Comparison of ENCODE assay signal across 13 mouse cellular contexts in genomic region chr3:14950031-14950430, GRCm38 (mm10).
DNase-seq lines count a peak whose midpoint lies in the region; ATAC-seq lines count a peak whose summit lies in the region.
"Had no signal": no experiment of that assay in that cellular context is flagged by ENCODE, and none has a peak within 500 bp of the region (broad histone marks: within the 10 kb centered on the region; RNA-seq: fewer than 3 reads in every experiment).

No protein-coding gene starts in this region.

- peak; percentile 85 for ATAC-seq in frontal cortex, adult (ENCODE audit: low TSS enrichment)
- ATAC-seq: activated CD4-positive, CD25-positive, alpha-beta regulatory T cell, adult 4 months; midbrain, embryonic 15.5 days had no signal

- no peak for DNase-seq in frontal cortex, postnatal 10 days (ENCODE audit: low spot score in 2 of 2)
- peak; percentile 89 for DNase-seq in brain, adult 2 months (ENCODE audit: low read depth, low spot score)
- peak; percentile 58 for DNase-seq in cerebellum, adult 8-10 months
- DNase-seq in cerebellum, postnatal 36 days = peak; percentile 61 to 69
- DNase-seq in natural killer cell, adult 2 months (ENCODE audit: low spot score in 2 of 2) = no peak
- DNase-seq in urinary bladder, postnatal 36 days (ENCODE audit: low spot score in 2 of 2) = no peak
- DNase-seq in spleen, postnatal 4 days (ENCODE audit: low spot score in 2 of 2) = no peak
- DNase-seq: adrenal gland, adult 8-10 months; heart, adult 11 months; kidney, adult 11 months had no signal

Comparison
In these comparisons a context has a peak if more than half of its experiments do, and no peak if none do; other contexts are left out.
1. DNase-seq: peak in brain, adult 2 months (single experiment), cerebellum, adult 8-10 months (single experiment) and cerebellum, postnatal 36 days (2 of 2); none in frontal cortex, postnatal 10 days (0 of 2), natural killer cell, adult 2 months (0 of 2), urinary bladder, postnatal 36 days (0 of 2) and spleen, postnatal 4 days (0 of 2).